Mouse (Mus musculus): Measurements from ENCODE around the gene Dennd4a.
A peak's percentile ranks its signal among the peaks of the same experiment; 100 is the strongest.

The Dennd4a gene

DNA sequence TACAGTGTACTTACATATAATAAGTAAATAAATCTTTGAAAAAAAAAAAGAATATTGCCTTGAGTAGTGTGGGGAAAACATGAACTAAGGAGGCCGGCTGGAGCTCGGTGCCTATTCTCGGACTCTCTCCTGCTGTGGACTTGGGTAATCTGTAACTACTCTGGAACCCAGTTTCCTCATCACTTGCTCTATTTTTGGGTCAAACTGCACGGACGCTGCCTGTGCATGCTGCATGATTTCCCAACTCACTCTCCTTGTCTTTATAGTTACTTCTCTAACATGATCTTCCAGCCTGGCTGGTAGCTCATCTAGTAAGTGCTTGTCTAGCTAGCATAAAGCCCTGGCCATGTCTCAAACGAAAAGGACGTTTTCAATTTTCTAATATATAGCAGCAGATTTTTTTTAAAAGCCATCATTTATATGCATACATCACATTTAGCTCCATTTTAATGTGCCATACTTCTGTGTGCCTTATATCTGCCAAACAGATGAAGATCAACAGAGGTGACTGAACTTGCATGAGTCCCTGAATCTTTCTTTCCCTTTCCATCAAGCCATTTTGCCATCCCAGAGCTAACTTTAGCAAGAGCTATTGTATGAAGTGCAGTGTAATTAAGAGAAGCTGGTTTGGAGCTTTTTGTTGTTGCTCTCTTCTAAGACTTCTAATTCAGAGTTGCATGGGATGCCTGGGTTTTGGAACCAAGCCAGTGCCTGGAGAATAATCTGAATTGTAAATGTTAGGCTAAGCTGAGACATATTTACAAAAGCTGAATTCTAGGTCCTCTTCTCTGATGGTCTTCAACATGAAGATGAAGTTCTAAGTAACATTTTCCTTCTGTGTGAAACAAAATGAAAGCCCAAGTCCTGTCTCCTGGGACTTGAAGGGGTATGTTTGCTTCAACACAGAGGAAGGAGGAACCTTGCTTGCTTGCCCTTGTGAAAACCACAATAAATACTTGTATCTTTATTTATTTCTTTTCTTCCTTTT, 20.2 kb upstream of the Dennd4a start:
- DNase-seq (ENCODE audit: low spot score in 2 of 2), result peak in 1 of 2 experiments; percentile 45

DNA sequence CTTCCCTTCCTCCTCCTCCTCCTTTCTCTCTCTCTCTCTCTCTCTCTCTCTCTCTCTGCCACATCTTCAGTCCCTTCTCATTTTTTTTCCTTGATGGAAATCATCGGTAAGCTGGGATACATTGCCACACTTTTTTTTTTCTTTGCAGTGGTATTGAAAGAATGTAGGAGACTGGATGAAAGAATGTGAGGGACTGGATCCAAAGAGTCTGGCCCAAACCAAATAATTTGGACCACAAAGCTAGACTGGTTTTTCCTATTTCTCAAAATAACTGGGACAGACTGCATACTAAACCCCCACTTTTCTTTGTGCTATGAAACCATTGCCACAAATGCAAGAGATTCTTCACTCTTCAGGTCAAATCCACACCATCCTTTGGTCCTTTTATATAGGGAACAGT, 19.5 kb upstream of the Dennd4a start:
- no peak for DNase-seq (ENCODE audit: low spot score in 2 of 2)

DNA sequence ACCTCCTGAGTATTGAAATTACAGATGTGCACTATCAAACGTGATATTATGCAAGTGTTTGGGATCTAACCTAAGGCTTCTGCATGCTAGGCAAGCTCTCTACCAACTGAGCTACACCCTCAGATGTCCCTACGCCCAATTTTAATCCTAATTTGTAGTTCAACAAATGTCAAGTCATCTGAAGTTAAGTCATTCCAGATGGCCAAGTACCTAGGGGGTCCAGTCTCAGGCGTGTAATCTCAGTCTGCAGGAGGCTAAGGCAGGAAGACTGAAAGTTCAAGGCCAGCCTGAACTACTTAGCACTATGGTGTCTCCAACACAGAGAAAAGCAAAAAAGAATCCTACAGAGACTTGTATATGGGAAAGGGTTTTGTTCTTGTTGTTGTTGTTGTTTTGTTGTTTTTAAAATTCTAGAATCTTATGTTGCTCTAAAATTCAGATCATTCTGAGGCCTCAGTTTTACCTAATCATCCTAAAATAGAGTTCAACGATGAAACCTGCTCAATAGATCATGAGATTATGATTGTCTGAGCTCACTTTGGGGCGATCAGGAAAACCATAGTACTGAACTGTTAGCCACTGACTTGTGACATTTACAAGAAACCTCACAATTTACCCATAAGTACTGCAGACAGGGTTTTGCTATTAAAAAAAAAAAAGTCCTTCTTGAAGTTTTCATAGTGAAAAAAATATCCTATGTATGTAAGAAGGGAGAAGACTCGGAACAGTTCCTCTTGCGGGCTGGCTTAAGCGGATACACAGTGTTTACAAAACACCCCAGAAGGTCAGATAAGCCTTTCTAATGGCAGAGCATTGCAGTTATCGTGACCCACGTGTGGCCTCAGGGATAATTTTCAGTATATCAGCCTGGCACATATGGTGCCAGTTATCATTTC, 18.5 kb upstream of the Dennd4a start:
- DNase-seq (ENCODE audit: low spot score in 2 of 2), result no peak

GRCm38 (mm10) chr9:64793275-64793590, 17.9 kb upstream of the Dennd4a start:
- DNase-seq (ENCODE audit: low spot score in 2 of 2), result no peak

DNA sequence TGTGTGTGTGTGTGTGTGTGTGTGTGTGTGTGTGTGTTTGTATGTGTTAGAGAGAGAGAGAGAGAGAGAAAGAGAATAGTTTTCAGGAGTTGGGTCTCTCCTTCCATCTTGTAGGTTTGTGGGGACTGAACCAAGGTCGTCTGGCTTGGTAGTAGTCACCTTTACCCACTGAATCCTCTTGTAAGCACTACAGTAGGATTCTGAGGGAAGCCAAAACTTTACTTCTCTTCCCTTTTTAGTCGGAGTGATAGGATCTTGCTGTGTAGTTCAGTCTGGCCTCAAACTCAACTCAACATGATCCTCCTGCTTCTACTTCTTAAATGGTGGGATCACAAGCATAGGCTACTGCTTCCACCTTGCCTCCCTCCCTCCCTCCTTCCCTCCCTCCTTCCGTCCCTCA, 17.3 kb upstream of the Dennd4a start:
- DNase-seq (ENCODE audit: low spot score in 2 of 2), result no peak

DNA sequence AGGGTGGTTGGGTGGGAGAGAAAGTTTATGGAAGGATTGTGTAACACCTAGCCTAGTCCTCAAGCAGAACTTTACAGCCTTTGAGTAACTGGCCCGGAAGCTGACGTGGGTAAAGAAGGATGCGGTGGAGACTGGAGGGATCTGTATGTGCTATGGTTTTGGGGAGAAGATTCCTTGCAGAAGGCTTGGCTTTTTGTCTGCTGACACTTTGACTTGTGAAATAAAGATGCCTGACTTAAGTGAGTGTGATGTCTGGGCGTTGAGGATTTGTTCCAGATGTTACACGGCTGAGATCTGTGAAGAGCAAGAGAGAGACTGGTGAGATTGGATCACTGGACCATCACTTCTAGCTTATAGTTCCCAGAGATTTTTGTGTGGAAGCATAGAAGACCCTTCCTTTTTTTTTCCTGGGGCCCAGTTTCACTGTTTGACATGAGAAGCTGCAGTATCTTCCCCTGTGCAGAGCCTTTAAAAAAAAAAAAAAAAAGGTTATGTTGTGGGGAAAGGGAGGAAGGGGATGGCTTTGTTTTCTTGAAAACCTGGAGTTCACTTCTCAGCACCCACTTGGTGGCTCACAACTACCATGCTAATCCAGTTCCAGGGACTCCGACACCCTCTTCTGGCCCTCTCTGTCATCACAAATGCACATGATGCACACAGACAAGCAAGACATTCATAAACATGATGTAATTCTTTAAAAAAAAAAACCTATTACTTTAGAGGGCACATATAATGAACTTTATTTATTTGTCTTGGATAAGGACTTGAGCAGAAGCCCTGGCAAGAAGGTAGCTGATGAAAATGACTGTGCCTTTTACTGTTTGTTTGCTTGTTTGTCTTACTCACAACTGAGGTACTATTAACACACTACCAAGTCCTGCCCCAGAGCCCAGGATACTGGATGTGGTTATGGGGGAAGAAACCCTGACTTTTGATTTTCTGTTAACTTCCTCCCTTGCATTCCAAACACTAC, 16.4 kb upstream of the Dennd4a start:
- no peak for DNase-seq (ENCODE audit: low spot score in 2 of 2)

DNA sequence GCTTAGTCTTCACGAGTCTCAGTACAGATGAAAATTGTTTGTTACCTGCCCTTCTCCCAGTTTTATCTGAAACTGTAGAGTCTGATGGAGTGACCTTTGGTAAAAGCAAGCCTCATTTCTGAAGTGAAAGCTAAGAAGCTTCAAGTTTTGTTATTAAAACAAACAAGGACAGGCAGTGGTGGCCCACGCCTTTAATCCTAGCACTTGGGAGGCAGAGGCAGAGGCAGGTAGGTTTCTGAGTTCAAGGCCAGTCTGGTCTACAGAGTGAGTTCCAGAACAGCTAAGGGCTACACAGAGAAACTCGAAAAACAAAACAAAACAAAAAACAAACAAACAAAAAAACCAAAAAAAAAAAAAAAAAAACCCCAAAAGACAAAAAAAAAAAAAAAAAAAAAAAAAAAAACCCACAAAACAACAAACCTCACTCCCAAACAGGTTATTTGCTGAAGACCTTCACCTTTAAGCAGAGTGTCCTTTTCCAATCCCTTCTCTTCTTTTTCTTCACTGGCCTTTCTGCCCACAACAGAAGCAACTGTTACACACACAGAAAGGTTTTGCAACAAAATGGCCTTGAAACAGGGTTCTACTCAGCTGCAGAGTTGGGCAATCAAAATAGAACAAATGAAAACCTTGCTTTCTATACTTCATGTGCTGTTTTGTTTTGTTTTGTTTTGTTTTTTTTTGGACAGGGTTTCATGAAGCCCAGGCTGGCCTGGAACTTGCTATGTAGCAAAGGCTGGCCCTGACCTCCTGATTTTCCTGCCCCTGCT, 15.1 kb upstream of the Dennd4a start:
- DNase-seq (ENCODE audit: low spot score in 2 of 2), result no peak

GRCm38 (mm10) chr9:64797392-64797791, 13.7 kb upstream of the Dennd4a start:
- DNase-seq (ENCODE audit: low spot score in 2 of 2), result no peak

GRCm38 (mm10) chr9:64798099-64798498, 13.0 kb upstream of the Dennd4a start:
- DNase-seq (ENCODE audit: low spot score in 2 of 2), result no peak

- DNase-seq (ENCODE audit: low spot score in 2 of 2), result no peak
Measured at GRCm38 (mm10) chr9:64798859-64799258, 12.3 kb upstream of the Dennd4a start.

DNA sequence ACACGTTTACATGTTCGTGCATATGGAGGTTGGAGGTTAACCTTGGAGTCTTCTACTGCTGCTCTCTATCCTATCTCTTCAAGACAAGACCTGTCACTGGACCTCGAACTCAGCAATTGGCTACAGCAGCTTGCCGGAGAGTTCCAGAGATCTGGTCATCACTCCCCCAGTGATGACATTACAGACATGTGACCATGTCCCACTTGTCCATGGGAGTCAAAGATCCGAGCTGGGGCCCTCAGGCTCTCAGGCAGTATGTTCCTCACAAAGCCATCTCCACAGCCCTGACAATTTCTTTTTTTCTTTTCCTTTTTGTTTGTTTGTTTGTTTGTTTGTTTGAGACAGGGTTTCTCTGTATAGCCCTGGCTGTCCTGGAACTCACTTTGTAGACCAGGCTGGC, 11.6 kb upstream of the Dennd4a start:
- DNase-seq (ENCODE audit: low spot score in 2 of 2), result no peak

- DNase-seq (ENCODE audit: low spot score in 2 of 2), result no peak
Measured at GRCm38 (mm10) chr9:64802561-64802960, 8.6 kb upstream of the Dennd4a start.

GRCm38 (mm10) chr9:64803373-64804214, 7.5 kb upstream of the Dennd4a start:
- DNase-seq (ENCODE audit: low spot score in 2 of 2), result no peak

DNA sequence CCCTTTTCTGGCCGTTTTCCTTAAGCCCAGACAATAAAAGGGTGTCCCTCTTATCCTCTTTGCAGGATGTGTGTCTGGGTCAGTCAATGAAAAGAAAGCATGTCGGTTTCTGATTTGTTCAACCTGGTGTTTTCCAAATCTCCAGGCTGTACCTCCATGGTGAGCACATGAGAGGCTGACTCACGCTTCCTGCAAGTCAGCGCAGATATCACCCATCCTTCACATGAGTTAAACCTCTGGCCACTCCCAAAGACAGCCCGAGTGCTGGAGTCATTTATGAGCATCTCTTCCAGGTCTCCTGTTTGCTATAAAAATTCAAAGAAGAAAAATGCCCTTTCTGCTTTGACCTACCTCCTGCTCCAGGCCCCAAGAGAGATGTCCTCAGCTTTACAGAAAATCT, 5.3 kb upstream of the Dennd4a start:
- no peak for DNase-seq (ENCODE audit: low spot score in 2 of 2)

DNA sequence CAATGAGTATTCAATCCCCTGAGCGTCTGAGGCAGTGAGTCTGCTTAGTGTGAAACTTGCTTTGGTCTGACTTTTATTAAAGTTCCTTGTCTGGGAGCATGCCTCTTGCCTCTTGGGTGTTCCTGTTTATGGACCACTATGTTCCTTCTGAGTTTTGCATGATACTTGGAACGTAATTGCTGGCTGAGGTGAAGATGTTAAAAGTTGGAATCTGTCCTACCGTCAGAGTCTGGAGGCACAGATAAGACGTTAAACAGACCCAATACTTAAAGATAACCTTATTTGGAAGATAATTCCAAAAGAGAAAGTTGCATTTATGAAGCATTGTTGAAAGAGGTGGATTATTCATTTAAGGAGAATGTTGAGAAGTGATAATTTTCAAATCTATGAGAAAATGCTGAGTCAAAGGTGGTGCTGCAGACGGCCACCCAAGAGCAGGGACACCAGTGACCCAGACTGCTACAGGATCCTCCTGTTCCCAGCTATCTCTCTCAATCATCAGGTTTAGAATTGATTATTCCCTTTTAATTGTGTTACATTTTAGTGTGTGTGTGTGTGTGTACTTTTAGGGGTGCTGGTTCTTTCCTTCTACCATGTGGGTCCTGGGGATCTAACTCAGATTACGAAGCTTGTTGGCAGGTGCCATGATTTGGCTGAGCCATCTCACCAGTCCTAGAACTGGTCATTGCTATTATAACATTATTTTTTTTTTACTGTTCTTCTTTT, 4.6 kb upstream of the Dennd4a start:
- no peak for DNase-seq (ENCODE audit: low spot score in 2 of 2)

DNA sequence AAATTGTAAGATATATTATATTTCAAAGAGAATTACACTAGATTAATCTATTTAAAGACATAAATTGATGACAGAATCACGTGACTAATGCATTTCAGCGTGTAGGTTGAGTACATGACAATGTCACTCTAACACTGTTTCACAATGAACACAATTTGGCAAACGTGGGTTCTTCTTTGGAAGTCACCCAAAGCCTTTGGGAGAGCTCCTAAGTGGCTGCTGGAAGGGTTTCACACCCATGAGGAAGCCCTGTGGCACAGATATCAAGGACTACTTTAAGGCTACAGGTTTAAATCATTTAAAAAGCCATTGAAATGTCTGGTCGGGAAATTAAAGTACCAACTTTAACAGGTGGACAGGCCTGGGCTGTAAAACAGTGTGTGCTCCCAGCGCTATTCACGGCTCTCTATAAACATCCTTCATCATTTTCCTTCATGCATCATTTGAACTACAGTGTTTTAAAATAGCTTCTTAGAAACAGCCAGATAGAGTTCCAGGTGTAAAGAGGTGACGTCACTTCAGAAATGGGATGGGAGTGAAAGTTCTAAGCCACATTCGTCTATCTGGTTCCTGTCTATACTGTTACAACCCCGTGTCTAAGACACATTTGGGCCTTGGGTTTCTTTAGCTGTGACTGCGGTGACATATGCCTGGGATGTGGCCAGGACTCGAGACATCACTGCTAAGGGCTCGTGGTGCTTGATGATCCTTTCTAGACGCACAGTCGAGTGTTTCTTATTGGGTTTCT, 3.9 kb upstream of the Dennd4a start:
- no peak for DNase-seq (ENCODE audit: low spot score in 2 of 2)

GRCm38 (mm10) chr9:64809851-64810250, 1.3 kb upstream of the Dennd4a start:
- no peak for DNase-seq (ENCODE audit: low spot score in 2 of 2)

Data from left cerebral cortex, adult 9 months (tissue).